Mouse (Mus musculus) stomach, postnatal 0 days (tissue): ENCODE data around the gene Bend7.

Experiments used
- CTCF ChIP-seq: IDR thresholded peaks from 2 replicates; pipeline ENCODE4 v1.5.1; 2016; ENCODE audit warnings: antibody characterized with exemption, low read depth, mild to moderate bottlenecking, moderate library complexity
- EP300 ChIP-seq: optimal IDR thresholded peaks from 2 replicates; pipeline ENCODE3; 2016; ENCODE audit warnings: antibody characterized with exemption

GRCm38 (mm10) chr2:4781641-4782040 lies 64.0 kb downstream of the Bend7 start:
- TF ChIP-seq CTCF = no peak
- no peak for TF ChIP-seq EP300
